28 mouse cellular contexts compared by ENCODE assay signal in the genomic region with DNA sequence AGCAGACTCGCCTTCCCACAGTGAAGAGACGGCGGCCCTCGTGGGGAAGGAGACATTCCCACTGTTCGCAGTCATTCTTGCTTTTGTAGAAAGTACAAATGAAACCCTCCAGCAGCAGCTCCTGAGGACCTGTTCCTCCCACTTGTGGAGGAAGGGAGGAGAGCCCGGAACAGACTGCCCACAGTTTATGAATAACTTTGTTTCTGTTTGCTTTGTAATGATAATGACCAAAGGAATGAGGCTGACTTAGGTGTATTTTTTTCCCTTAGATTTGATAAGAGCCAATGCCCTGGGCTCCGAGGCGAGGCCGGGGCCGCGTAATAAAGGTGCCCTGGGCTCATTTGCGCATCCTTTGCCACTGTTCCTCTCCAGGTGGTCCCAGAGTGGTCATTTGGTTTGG. TPM values are rescaled to one million over a fixed set of nuclear protein-coding genes. Genes with fewer than 3 reads are reported as not detected.
DNase-seq lines count a peak whose midpoint lies in the region; ATAC-seq lines count a peak whose summit lies in the region.
"Had no signal": no experiment of that assay in that cellular context is flagged by ENCODE, and none has a peak within 500 bp of the region (broad histone marks: within the 10 kb centered on the region; RNA-seq: fewer than 3 reads in every experiment).

No protein-coding gene starts in this region.

- H3K36me3 ChIP-seq in kidney, embryonic 16.5 days (ENCODE audit: insufficient read depth, low read length): peaks cover 42% of the 10 kb centered on the region
- H3K36me3 ChIP-seq in stomach, embryonic 15.5 days: peaks cover 35% of the 10 kb centered on the region
- H3K36me3 ChIP-seq in hindbrain, embryonic 16.5 days (ENCODE audit: control insufficient read depth, insufficient read depth, low read length): peaks cover 31% of the 10 kb centered on the region

- no peak overlapping the region for H3K9ac ChIP-seq in kidney, embryonic 16.5 days (replicated peaks; ENCODE audit: low read length)
- H3K9ac ChIP-seq in stomach, embryonic 15.5 days: no peak overlapping the region
- no peak overlapping the region for H3K9ac ChIP-seq in hindbrain, embryonic 16.5 days (ENCODE audit: low read depth, low read length)
- H3K9ac ChIP-seq: heart, embryonic 13.5 days; hindbrain, embryonic 14.5 days; limb, embryonic 12.5 days; liver, embryonic 12.5 days; liver, postnatal 0 days had no signal

- H3K4me1 ChIP-seq in kidney, embryonic 16.5 days (ENCODE audit: insufficient read depth, low read length): peaks cover 27% of the 10 kb centered on the region
- no peaks in the 10 kb centered on the region for H3K4me1 ChIP-seq in stomach, embryonic 15.5 days
- no peaks in the 10 kb centered on the region for H3K4me1 ChIP-seq in hindbrain, embryonic 16.5 days (ENCODE audit: control insufficient read depth, insufficient read depth, low read depth, low read length)
- H3K4me1 ChIP-seq: heart, embryonic 13.5 days; limb, embryonic 12.5 days; liver, embryonic 12.5 days had no signal

- no peak overlapping the region for H3K4me3 ChIP-seq in kidney, embryonic 16.5 days (ENCODE audit: low read length)
- H3K4me3 ChIP-seq in stomach, embryonic 15.5 days (replicated peaks): no peak overlapping the region
- no peak overlapping the region for H3K4me3 ChIP-seq in hindbrain, embryonic 16.5 days (ENCODE audit: low read length)
- H3K4me3 ChIP-seq: erythroblast, embryonic 14.5 days; heart, embryonic 13.5 days; layer of hippocampus, adult 2 months; left cerebral cortex, adult 2 months; limb, embryonic 12.5 days; liver, embryonic 12.5 days had no signal

- no peak overlapping the region for H3K4me2 ChIP-seq in kidney, embryonic 16.5 days (replicated peaks; ENCODE audit: low read depth, low read length)
- H3K4me2 ChIP-seq in stomach, embryonic 15.5 days: no peak overlapping the region
- no peak overlapping the region for H3K4me2 ChIP-seq in hindbrain, embryonic 16.5 days (ENCODE audit: low read length)
- H3K4me2 ChIP-seq: heart, embryonic 13.5 days; hindbrain, embryonic 14.5 days; limb, embryonic 12.5 days; liver, embryonic 12.5 days had no signal

- 81% methylated on average over 12 of the region's 12 CpGs for WGBS in kidney, embryonic 16.5 days
- 73% methylated on average over 12 of the region's 12 CpGs for WGBS in stomach, embryonic 15.5 days
- 83% methylated on average over 12 of the region's 12 CpGs for WGBS in hindbrain, embryonic 16.5 days

- H3K27ac ChIP-seq in kidney, embryonic 16.5 days (ENCODE audit: low read length): 0 out of 2 replicates have a peak overlapping the region, but pooled peaks have one; percentile 11
- peak overlapping the region; percentile 59; the same call in 1 of the 2 replicates for H3K27ac ChIP-seq in stomach, embryonic 15.5 days
- no peak overlapping the region for H3K27ac ChIP-seq in hindbrain, embryonic 16.5 days (ENCODE audit: low read depth, low read length)
- H3K27ac ChIP-seq: heart, embryonic 13.5 days; hindbrain, embryonic 14.5 days; layer of hippocampus, adult 2 months; left cerebral cortex, adult 2 months; limb, embryonic 12.5 days; liver, embryonic 12.5 days; macrophage had no signal

- no peak for DNase-seq in kidney, postnatal 10 days
- peak; percentile 40 for DNase-seq in urinary bladder, postnatal 14 days (ENCODE audit: low spot score)
- DNase-seq in urinary bladder, adult 2 months (ENCODE audit: low spot score): no peak
- no peak for DNase-seq in adipocyte (ENCODE audit: low spot score)
- DNase-seq: adrenal gland, postnatal 25 days; cerebellum, adult 11-12 months; cerebellum, postnatal 14 days; heart, postnatal 10 days; kidney, postnatal 36 days; liver, postnatal 0 days; midbrain, embryonic 14.5 days; thymus, postnatal 25 days had no signal

- ATAC-seq in kidney, embryonic 16.5 days (ENCODE audit: low FRiP score, low TSS enrichment): no peak
- ATAC-seq in stomach, embryonic 15.5 days (ENCODE audit: insufficient read depth, low FRiP score, low read depth): peak; percentile 71
- no peak for ATAC-seq in hindbrain, embryonic 16.5 days
- ATAC-seq: forebrain, embryonic 16.5 days; inflammation-experienced regulatory T-cells, adult 6 months; liver, embryonic 12.5 days; liver, postnatal 0 days; Patski had no signal

- H3K27me3 ChIP-seq in kidney, embryonic 16.5 days (ENCODE audit: insufficient read depth, low read length): no peaks in the 10 kb centered on the region
- no peaks in the 10 kb centered on the region for H3K27me3 ChIP-seq in stomach, embryonic 15.5 days (replicated peaks)
- no peaks in the 10 kb centered on the region for H3K27me3 ChIP-seq in hindbrain, embryonic 16.5 days (replicated peaks; ENCODE audit: control insufficient read depth, insufficient read depth, low read length)
- H3K27me3 ChIP-seq: heart, embryonic 13.5 days; limb, embryonic 12.5 days; liver, embryonic 12.5 days; Patski had no signal

- H3K9me3 ChIP-seq in kidney, embryonic 16.5 days (ENCODE audit: low read length): no peaks in the 10 kb centered on the region
- no peaks in the 10 kb centered on the region for H3K9me3 ChIP-seq in stomach, embryonic 15.5 days
- no peaks in the 10 kb centered on the region for H3K9me3 ChIP-seq in hindbrain, embryonic 16.5 days (ENCODE audit: control insufficient read depth, low read length)
- H3K9me3 ChIP-seq: heart, embryonic 13.5 days; limb, embryonic 12.5 days; liver, embryonic 12.5 days had no signal

RNA-seq across cellular contexts. Expression of a gene that starts 32.3 kb away (rescaled TPM):
- 71.3 and 77.5 TPM in 2 replicates for polyA plus RNA-seq in kidney, embryonic 16.5 days (2015; fragmentation: Nextera tagmentation; extraction: Ambion mirVana)
- 69.3 and 86.5 TPM in 2 replicates for polyA plus RNA-seq in urinary bladder, adult 2 months (2012; rRNA removed)
- 69.1 and 76.4 TPM in 2 replicates for polyA plus RNA-seq in stomach, embryonic 15.5 days (2015; fragmentation: Nextera tagmentation; extraction: Ambion mirVana)
- polyA plus RNA-seq in hindbrain, embryonic 16.5 days (2015; fragmentation: Nextera tagmentation; extraction: Ambion mirVana): 56.4 and 64.8 TPM in 2 replicates

RNA-seq across cellular contexts. Expression of a gene that starts 39.8 kb away (rescaled TPM):
- 76.0 and 83.6 TPM in 2 replicates for polyA plus RNA-seq in kidney, embryonic 16.5 days (2015; fragmentation: Nextera tagmentation; extraction: Ambion mirVana)
- polyA plus RNA-seq in urinary bladder, adult 2 months (2012; rRNA removed): 37.9 and 41.1 TPM in 2 replicates
- 69.9 and 75.3 TPM in 2 replicates for polyA plus RNA-seq in stomach, embryonic 15.5 days (2015; fragmentation: Nextera tagmentation; extraction: Ambion mirVana)
- polyA plus RNA-seq in hindbrain, embryonic 16.5 days (2015; fragmentation: Nextera tagmentation; extraction: Ambion mirVana): 61.9 and 64.7 TPM in 2 replicates

RNA-seq across cellular contexts. Expression of a gene that starts 39.9 kb away (rescaled TPM):
- polyA plus RNA-seq in kidney, embryonic 16.5 days (2015; fragmentation: Nextera tagmentation; extraction: Ambion mirVana): 8.6 TPM in 2 replicates
- polyA plus RNA-seq in urinary bladder, adult 2 months (2012; rRNA removed): 0.03 TPM in 2 replicates
- 7.9 and 8.7 TPM in 2 replicates for polyA plus RNA-seq in stomach, embryonic 15.5 days (2015; fragmentation: Nextera tagmentation; extraction: Ambion mirVana)
- 0.16 and 0.21 TPM in 2 replicates for polyA plus RNA-seq in hindbrain, embryonic 16.5 days (2015; fragmentation: Nextera tagmentation; extraction: Ambion mirVana)
- polyA plus RNA-seq: erythroblast, embryonic 14.5 days; forebrain, embryonic 11.5 days; heart, embryonic 13.5 days; inflammation-experienced regulatory T-cells, adult 6 months; lung, embryonic 16.5 days; macrophage; Patski had no signal

RNA-seq across cellular contexts. Expression of a gene that starts 50.2 kb away (rescaled TPM):
- 45.2 and 47.1 TPM in 2 replicates for polyA plus RNA-seq in kidney, embryonic 16.5 days (2015; fragmentation: Nextera tagmentation; extraction: Ambion mirVana)
- 70.9 and 84.6 TPM in 2 replicates for polyA plus RNA-seq in urinary bladder, adult 2 months (2012; rRNA removed)
- 62.5 and 82.6 TPM in 2 replicates for polyA plus RNA-seq in stomach, embryonic 15.5 days (2015; fragmentation: Nextera tagmentation; extraction: Ambion mirVana)
- polyA plus RNA-seq in hindbrain, embryonic 16.5 days (2015; fragmentation: Nextera tagmentation; extraction: Ambion mirVana): 244 and 276 TPM in 2 replicates
